Mouse (Mus musculus) kidney, postnatal 36 days (tissue): ENCODE data around the gene Plb1.

Source experiments
- DNase-seq, 2 experiments: peaks; one replicate each; pipeline ENCODE4 v3.0.0; 2021 to 2022; ENCODE audit warnings: mixed read lengths in 2 of 2

The Plb1 gene

DNA sequence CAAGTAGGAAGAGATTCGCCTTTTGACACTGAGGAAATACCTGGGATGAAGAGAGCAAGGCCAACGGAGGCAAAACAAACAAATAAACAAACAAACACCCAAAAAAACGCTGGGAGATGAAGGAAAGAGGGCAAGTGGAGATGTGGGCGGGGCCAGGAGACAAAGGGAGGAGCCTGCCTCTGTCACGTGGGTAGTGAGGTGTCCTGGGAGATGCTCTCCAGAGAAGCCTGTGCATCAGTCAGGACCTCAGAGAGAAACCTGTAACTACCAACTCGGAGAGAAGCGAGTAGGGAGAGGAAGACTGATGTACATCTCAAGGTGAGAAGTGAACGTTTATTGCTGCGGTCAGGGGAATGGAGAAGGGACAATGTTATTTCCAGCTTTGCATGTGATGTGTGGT lies at the start of gene Plb1:
TSS of gene Plb1 (plus strand) at position 235 of the 400 bp plus-strand sequence.
- no peak for DNase-seq

DNA sequence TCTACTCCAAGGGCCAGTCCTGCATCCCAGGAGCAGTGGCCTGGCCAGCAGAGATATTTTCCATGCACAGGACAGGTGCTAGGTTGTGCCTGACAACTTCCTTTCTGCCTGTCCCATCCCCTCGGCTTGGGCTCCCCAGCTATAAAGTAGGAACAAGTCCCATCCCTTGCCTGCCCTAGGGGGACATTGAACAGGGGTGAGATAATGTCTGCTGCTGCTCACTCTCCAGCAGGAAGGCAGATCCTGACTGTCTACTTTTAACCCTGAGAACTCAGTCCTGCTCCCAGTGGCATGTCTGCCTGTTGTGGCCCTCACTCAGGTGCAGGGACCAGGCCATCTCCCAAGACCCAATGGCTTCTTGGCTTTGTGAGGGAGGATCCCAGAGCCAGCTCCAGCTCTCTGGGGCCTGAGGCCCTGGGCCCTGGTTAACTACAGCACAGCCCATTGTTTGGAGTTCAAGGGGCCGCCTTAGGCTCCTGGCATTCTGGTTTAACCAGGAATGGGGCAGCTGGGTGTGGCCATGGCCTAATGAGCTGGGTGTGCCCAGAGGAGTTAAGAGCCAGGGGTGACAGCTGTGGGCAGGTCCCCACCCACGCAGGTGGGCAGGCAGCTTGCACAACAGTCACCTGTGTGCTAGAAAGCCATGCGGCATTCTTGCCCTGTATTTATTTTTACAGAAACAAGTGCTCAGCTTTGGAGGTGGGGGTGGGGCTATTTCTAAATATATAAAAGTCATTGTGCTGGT lies 49.5 kb upstream of the Plb1 start:
- peak in 1 of 2 experiments; percentile 7 for DNase-seq

DNA sequence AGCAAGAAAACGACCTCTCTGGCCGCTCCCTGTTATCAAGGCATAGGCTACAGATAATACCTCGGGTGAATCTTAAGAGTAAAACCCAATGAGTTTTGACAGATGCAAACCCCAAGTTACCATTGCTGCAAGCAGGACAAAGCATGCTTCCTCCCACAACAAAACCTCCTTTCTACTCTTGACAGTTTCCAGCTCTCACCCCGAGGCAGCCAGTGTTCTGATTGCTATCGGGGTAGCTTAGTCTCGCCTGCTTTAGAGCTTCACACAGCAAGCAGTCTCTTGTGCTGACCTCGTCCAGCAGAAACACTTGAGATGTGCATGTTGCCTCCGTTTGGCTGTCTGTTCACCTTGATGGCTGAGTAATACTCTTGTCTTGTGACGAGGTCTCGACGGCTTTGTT lies 44.8 kb upstream of the Plb1 start:
- DNase-seq, result no peak

DNA sequence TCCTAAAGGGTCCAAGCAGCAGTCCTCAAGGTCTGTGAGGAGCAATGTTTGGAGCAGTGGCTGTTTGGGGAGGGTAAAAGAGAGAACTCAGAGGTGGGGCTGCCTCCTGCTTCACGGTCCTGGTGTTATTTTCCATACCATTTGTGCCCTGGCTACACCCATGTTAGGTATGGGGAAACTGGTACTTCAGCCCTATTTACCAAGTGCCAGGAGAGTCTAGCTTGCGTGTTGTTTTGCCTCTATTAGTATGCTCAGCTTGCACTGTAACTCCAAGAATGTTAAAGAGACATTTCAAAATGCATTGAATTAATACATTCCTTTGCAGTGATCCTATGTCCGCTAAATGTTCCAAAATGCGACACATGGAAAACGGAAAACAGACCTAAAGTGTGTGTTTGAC lies 41.2 kb upstream of the Plb1 start:
- no peak for DNase-seq

DNA sequence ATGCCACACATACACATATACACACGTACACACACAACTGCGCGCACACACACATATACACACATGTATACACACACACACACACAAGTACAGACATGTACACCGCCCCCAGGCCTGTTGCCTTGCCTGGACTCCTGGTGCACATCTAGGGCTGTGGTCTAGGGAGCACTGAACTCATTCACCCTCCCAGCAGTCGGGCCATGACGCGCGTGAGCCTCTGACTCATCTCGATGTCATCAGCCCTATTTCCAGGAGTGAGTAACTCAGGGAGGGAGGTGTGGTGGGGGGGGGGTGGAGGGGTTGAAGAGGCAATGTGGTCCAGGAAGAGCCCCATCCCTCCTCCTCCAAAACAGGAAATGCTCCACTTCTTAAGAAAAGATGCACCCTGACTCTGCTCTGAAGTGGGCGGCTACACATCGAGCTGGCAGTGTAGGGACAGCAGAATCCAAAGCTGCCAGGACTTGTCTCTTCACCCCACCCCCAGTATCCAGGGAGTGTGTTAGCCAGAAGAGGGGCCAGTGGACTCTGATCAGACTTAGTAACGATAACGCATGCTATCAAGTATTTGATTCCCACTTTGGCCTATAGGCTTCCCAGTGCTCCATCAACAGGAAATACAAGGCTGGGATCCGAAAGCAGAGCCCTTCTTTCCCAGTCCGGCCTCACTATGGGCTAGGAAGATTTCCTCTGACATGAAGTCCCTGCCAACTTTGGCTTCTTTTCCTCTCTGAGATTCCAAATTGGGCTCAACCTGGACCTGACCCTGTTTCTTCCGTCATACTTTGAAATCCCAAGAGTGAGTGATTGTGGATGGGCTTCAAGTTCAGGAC lies 40.3 kb upstream of the Plb1 start:
- peak; percentile 13 to 18 for DNase-seq

DNA sequence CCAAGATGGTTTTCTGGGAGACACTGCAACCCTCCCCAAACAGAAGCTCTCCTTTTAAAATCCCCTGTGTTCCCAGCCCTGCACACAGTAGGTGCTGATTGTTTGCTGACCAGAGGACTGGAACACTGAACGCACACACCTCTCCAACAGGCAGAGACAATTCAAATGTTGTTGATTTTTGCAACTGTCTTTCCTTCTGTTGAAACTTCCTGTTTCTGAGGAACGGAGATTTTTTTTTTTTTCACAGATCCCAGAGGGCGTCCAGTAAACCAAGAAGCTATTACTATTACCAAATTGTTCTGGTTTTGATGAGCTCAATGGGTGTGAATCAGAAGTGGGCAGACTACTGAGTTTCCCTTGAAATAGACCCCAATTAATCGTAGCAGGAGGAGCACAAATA lies 38.3 kb upstream of the Plb1 start:
- DNase-seq, result no peak

DNA sequence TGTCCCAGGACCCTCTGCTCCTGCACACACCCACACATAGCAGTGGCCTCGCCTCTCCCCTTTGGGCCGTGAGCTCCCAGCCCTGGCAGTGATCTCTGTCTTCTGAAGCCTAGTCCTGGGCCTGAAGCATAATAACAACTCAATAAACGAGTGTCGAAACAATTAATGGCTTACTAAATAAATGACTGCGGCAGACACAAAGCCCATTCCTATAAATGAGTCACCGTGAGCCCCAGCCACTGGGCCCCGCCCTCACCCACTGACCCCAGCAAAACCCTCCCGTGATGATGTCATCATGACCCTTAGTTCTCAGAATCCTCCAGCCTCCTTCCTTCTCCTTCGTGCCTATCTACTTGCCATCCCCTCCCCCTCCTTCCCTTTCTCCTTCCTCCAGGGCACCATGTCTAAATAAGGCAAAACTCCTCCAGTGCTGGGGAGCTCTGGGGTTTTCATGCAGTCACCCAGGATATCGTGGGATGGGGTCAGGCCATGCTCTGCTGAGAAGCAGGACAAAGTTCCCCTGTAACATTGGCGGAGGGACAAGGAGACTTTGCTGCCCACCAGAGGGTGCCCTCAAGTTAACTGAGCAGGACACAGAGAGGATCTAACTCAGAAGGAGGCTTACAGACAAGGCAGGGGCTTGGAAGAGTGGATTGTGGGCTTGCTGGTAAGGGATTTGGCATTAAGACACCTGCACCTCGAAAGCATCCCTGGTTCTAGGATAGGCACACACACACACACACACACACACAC lies 36.5 kb upstream of the Plb1 start:
- DNase-seq, result peak; percentile 31 to 38

DNA sequence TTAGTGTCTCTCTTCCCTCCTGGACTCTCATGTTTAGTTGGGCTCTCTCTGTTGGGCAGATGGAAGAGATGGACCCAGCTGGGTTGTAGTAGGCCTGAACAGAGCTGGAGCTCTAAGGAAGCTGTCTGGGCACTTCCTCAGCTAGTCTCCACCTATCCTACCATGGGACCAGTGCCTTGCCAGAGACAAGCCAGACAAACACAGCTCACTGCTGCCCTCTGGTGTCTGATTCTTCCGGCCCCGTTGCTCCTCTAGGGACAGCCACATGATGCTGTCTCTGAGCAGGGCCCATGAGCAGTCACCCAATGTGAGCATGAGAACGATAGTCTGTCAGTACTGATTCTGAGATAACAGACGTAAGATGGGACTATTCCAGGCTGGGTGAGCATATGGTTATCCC lies 34.8 kb upstream of the Plb1 start:
- DNase-seq, result peak; percentile 93 to 97

DNA sequence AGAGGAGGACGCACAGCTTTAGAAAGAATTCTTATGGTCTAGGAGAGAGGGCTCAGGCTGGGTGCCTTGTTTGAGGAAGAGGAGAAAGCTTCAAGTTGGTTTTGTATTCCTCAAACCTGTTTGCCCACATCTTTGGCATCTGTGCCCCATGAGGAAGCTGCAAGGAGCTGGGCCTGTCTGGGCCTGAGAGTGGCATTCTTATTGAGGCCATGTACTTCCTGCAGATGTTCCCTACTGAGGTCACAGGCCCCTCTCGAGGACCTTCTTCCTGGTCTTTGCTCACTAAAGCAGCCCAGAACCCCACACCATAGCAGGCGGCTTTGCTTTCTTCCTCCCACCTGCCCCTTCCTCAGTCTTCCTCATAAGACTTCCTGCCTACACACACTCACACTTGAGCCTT lies 33.4 kb upstream of the Plb1 start:
- DNase-seq, result no peak

DNA sequence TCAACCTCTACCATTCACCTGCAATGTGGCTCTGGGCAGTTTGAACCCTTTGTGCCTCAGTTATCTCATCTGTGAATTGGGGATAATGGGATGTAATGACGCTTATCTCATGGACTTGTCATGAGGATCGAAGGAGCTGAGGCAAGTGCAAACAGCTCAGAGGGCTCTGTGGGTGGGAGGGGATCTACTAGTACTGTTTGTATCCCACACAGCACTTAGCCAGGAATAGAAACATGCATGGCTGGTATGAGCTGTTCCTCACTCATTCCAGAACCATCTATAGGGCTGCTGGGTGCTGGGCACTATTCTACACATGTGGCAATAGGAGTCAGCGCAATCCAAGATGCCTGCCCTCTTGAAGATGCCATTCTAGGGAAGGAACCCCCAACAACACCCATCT lies 32.9 kb upstream of the Plb1 start:
- DNase-seq, result no peak

DNA sequence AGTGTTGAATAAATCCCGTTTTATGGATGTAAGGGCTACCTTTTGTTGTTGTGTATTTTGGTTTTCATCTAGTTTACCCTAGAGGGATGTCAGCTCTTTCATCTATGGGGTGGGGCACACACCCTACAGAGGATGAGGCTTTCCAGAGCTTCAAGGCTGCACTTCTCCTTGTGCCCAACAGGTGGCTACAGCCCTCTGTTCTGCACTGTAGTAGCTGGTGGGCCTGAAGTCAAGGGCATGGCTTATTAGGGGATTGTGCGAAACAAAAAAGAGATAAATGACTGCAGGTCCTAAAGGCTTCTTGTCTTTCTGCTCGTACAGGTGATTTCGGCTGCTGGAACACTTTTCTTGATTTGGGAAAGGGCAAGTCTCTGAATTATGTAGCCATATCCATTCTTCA lies 27.9 kb upstream of the Plb1 start:
- DNase-seq, result peak in 1 of 2 experiments; percentile 14

DNA sequence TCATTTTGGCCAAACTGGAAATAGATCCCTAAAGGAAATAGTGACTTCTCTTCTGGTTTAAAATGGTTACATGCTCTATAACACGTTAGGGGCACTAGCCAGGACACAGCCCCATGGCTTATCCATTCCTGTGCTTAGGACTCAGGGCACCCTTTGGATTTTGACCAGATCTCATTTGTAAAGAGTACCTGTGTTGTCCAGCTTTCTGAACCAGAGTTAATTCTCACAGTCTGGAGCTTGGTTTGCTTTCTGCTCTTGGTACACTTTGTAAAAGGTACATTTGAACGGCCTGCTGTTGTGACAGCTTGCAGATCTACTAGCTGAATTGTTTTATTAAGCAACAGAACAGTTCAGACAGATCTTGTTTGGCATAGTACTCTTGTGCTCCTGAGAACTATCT lies 25.8 kb upstream of the Plb1 start:
- DNase-seq, result peak in 1 of 2 experiments; percentile 27

DNA sequence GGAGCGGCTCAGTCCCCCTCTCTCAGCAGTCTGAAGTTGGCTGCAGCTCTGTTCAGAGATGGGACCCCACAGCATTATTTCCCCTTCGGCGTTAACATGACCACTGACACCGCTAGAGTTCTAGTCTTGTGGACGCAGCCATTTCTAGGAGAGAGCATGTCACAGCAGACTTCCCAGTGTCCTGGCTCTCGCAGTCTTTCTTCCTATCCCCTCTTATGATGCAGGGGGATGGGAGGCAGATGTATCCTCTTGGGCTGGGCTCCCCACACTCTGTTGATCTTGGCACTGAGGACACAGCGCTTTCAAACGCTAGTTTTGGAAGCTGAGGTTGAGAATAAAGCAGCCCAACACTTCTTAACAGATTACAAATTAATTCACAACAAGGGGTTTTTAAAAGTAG lies 24.0 kb upstream of the Plb1 start:
- DNase-seq, result no peak

DNA sequence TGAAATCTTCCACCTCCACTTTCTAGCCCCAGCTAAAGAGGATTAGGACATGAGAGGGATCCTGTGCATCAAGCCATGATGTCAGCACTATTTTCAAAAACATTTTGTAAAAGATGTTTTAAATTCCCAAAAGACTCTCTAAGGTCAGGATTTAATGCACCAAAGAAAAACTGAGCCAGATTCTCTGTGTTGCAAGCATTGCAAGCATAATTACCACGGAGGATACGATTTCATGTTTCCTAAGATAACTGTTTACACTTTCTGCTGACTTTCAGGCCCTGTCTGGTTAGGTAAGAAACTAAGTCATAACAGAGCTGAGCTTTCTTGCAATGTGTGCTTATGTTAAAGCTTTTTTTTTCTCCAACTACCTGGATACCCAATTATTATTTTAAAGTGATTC lies 21.5 kb upstream of the Plb1 start:
- no peak for DNase-seq

DNA sequence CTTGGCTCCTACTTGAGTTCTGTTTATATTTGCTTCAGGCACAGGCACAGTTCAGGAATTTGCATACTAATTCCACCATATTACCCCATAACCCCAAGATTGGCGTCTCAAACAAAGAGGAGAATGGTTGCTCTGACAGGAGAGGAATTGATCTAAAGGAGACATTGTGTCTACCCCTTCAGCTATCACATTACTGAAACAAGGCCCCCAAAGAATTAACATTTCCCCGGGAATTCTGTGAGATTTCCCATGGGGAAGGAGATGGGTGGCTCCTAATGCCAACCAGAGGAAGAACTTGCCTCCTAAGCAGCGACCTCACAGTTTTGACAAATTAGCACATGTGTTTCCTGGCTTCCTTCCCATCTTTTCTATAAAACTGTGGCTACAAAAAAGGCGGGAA lies 18.8 kb upstream of the Plb1 start:
- DNase-seq, result no peak

DNA sequence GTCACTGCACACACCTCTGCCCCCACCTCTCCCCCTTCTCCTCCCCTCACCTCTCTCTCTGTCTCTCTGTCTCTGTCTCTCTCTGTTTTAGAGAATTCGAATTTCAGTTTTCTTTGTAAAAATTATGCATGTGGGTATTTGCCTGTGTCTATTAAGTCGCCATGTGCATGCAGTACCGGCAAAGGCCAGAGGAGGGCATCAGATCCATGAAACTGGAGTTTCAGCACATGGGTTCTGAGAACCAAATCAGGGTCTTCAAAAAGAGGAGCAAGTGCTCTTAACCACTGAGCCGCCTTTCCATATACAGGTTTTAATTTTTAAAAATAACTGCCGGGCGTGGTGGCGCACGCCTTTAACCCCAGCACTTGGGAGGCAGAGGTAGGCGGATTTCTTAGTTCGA lies 17.0 kb upstream of the Plb1 start:
- peak in 1 of 2 experiments; percentile 80 for DNase-seq

DNA sequence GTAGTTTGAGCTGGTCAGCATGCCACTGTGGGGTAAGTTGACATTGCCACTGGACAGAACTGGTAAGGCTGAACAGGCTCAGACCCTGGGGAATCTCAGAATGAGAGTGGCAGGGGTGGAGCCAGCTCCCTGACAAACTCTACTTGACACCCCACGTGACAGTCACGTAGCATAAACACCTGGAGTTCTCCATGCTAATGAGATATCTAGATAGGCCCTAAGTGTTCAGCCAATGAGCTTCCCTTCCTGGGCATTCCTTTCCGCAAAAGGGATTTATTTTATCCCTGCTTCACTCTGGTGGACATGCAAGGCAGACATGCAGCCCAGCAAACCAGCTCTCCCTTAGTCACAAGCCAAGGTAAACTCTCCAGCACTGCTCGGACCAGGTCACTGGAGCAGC lies 16.0 kb upstream of the Plb1 start:
- DNase-seq, result peak; percentile 12

DNA sequence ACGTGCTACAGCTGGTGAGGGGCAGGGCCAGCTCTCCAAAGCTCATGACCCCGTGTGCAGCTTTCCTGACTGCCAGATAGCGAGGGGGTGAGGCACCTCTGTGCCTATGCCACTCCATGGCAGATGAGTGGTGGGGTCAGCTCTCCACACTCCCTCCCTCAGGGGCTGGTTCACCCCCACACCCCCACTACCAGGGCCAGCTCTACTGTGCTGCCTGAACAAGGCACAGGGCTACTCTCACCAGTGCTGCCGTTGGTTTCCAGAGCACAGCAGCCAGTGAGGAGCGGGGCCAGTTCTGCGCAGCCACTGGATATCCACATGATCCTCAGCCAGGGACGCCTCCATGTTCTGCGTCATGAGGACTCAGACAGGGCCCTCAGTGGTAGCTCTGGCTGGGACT lies 15.0 kb upstream of the Plb1 start:
- no peak for DNase-seq

DNA sequence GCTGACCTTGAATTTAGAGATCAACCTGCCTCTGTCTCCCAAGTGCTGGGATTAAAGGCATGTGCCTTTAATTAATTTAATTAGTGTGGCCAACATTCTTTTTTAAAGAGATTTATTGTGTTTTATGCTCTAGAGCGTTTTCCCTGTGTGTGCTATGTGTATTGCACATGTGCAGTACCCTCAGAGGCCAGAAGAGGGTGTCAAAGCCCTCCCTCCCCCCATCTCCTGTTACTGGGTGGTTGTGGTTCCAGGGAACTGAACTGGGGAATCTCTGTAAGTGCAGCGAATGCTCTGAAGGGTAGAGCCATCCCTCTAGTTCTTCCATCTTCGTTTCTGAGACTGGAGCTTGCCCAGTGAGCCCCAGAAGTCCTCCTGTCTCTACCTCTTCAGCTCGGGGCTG lies 2.1 kb upstream of the Plb1 start:
- DNase-seq, result peak in 1 of 2 experiments; percentile 53

DNA sequence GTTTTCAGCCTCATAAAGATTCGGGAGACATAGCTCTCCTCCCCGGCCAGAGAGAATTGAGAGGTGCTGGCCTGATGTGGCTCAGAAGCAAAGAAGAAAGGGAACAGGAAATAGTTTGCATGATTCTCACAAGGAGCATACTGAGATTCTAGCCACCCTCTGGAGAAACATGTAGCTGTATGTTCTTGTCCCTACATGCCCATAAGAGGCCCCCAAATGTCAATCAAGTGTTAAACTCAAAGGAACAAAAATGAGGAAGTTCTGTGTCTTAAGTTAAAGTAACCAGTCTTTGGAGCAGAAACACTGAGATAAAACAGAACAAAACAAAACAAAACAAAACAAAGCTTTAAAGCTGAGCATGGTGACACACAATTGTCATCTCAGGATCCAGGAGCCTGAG lies 6.8 kb downstream of the Plb1 start:
- no peak for DNase-seq

DNA sequence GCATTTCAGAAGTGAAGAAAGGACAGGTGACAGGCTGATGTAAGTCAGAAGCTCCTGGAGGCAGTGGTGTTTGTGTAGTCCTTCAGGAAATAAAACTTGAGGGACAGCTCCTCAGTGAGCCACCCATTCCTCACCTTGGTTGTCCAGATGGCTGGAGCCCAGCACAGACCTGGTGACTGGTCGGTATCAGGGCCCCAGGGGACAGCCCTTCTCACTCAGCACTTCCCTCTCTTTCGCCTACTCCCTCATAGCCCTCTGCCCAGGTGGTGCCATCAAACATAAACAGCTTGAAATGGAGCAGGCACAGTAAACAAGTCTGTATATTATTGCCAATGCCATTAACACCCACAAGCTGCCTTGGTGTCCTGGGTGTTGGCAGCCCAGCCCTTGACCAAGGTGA lies 8.2 kb downstream of the Plb1 start:
- DNase-seq, result no peak

DNA sequence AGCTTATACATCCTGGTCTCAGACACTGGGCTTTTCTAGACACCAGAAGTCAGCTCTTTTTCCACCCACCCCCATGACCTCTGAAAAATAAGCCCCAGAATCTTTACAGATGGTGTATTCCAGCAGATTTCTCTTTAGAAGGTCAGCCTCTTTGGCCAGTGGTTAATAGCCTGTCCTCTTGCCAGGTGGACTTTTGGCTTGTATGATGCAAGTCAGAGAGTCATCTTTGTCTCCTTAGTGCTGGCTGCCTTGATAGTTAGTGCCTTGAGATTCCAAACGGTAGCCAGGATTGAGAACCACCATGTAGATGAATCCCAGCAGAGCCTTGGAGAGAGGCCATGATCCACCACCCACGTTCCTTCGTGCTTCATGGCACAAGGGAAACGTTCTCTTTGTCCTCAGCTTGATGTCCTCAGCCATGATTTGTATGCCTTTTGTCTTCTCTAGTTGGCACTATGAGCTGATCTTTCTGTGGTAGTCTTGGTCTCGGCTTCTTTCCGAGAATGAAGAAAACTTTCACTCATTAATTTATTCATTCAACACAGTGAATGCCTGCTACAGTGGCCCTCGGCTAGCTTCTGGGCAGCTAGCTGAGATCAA lies 10.9 kb downstream of the Plb1 start:
- peak; percentile 60 to 69 for DNase-seq

DNA sequence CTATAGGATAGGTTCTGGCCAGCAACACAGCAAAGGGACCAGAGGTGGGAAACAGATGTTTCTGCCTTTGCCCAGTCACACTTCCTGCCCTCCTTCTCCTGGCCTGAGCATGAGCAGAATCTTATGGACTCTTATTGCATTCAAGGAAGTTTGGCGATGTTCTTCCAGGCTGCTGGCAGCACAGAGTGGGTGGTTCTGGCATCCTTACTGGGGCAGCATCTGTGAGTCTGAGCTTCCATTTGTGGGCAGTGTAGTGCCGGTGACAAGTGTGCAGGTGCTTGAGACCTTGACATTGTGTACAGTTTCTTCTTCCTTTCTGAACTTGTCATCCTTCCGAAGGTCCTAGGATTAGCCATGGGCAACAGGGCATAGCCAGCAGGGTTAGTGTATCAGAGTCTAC lies 12.9 kb downstream of the Plb1 start:
- DNase-seq, result no peak
